Mouse (Mus musculus): ENCODE results near the gene Rab27a. TPM values are rescaled to one million over a fixed set of nuclear protein-coding genes. Genes with fewer than 3 reads are reported as not detected.

Rab27a gene
- total and polyA plus RNA-seq, 3 experiments, result 8.8 to 11.2 TPM; not detected in 1

DNA sequence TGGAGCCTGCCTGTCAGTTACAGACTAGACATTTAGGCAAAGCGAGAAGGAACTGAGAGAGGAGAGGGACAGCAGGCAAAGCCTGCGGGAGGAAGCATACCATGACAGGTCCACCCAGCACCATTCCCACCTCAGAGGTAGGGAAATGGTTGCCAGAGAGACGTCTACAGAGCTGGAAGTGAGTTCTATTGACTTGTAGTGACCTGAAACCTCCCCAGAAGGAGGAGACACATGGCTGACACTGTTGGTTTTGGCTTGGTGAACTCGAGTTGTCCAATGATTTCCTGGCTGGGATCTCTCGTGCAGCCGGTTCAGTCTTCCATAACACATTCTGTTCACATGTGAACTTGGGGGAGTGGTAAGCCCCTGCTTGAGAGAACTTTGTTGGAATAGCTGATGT is 39.3 kb downstream of the Rab27a start:
- H3K9me3 ChIP-seq (replicated peaks; ENCODE audit: insufficient read depth, low read length), result no peaks in the 10 kb centered on the region
- DNase-seq (ENCODE audit: low read depth, low spot score), result no peak
- H3K9ac ChIP-seq (ENCODE audit: control insufficient read depth, low read depth, low read length, poor library complexity, severe bottlenecking), result no peak overlapping the region

DNA sequence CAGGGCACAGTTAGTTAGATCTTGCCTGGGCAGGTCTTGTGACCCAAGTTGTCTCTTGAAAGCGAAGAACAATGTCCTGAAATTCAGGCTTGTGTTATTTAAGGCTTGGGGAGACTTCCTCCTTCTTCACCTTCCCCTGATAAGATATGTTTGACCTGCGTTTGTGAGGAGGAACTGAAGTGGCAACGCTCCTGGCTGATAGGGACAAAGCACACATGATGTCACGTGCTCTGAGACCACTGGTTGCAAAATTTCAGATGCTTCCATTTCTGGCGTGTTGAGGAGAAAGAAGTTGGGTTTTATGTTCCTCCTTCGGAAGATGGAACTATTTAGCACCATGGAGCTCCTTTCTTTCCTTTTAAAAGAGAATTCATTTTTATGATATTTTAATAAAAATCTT is 41.2 kb downstream of the Rab27a start:
- H3K36me3 ChIP-seq (ENCODE audit: control insufficient read depth in 1 of 2, insufficient read depth in 2 of 2, low read length in 2 of 2), result peaks cover 0 to 13% of the 10 kb centered on the region in 2 experiments; a peak in 2 of 4 replicates
- peak; percentile 90 for DNase-seq (ENCODE audit: low read depth, low spot score)
- TF ChIP-seq JUND (IDR thresholded peaks at IDR 0.05; ENCODE audit: low read depth, low read length), result peak; percentile 46; the same call in 1 of the 2 replicates
- TF ChIP-seq ZKSCAN1 (IDR thresholded peaks at IDR 0.05; ENCODE audit: low read depth, low read length), result no peak
- peak; percentile 32 to 78; a peak in 2 of 4 replicates for TF ChIP-seq USF2 (IDR thresholded peaks at IDR 0.05; ENCODE audit: borderline replicate concordance in 1 of 2, insufficient read depth in 1 of 2, low read depth in 1 of 2, low read length in 2 of 2)
- peak; percentile 91 for TF ChIP-seq GATA1 (IDR thresholded peaks at IDR 0.05; ENCODE audit: low read depth, low read length)
- TF ChIP-seq NELFE (IDR thresholded peaks at IDR 0.05; ENCODE audit: low read depth, low read length), result peak; percentile 54
- peak; percentile 97 for TF ChIP-seq BHLHE40 (IDR thresholded peaks at IDR 0.05; ENCODE audit: borderline replicate concordance, low read depth, low read length)
- TF ChIP-seq MEF2A (IDR thresholded peaks at IDR 0.05; ENCODE audit: extremely low read depth, insufficient replicate concordance, low read depth, low read length, poor library complexity, severe bottlenecking), result peak; percentile 73; the same call in 1 of the 2 replicates
- peak; percentile 96 for TF ChIP-seq MAX (IDR thresholded peaks at IDR 0.05; ENCODE audit: low read length)
- TF ChIP-seq ZMIZ1 (IDR thresholded peaks at IDR 0.05; ENCODE audit: low read depth, low read length), result no peak
- TF ChIP-seq ZC3H11A (IDR thresholded peaks at IDR 0.05; ENCODE audit: low read depth, low read length), result no peak
- no peak for TF ChIP-seq POLR2AphosphoS2 (IDR thresholded peaks at IDR 0.05; ENCODE audit: low read length)
- TF ChIP-seq POLR2A (IDR thresholded peaks at IDR 0.05; ENCODE audit: control insufficient read depth in 1 of 2, insufficient read depth in 1 of 2, low read depth in 1 of 2, low read length in 2 of 2, poor library complexity in 1 of 2), result peak in 1 of 2 experiments; percentile 49; a peak in 2 of 4 replicates
- peak; percentile 62; the same call in 1 of the 2 replicates for TF ChIP-seq HCFC1 (IDR thresholded peaks at IDR 0.05; ENCODE audit: low read depth, low read length)
- peak; percentile 95 for TF ChIP-seq USF1 (IDR thresholded peaks at IDR 0.05; ENCODE audit: low read depth, low read length)
- TF ChIP-seq RAD21 (IDR thresholded peaks at IDR 0.05; ENCODE audit: low read depth, low read length), result no peak
- no peak for TF ChIP-seq E2F4 (IDR thresholded peaks at IDR 0.05; ENCODE audit: borderline replicate concordance, low read depth, low read length)
- no peak for TF ChIP-seq TAL1 (IDR thresholded peaks at IDR 0.05; ENCODE audit: low read length)
- TF ChIP-seq SMC3 (IDR thresholded peaks at IDR 0.05; ENCODE audit: low read depth, low read length), result no peak
- TF ChIP-seq GABPA (IDR thresholded peaks at IDR 0.05; ENCODE audit: low read depth, low read length), result no peak
- peak; percentile 83 for TF ChIP-seq ETS1 (IDR thresholded peaks at IDR 0.05; ENCODE audit: low read depth, low read length)
- no peak for TF ChIP-seq CHD1 (IDR thresholded peaks at IDR 0.05; ENCODE audit: low read depth, low read length)
- TF ChIP-seq NRF1 (IDR thresholded peaks at IDR 0.05; ENCODE audit: insufficient read depth, low read depth, low read length, poor library complexity, severe bottlenecking), result no peak
- no peak for TF ChIP-seq POLR2AphosphoS5 (IDR thresholded peaks at IDR 0.05; ENCODE audit: borderline replicate concordance, low read depth, low read length)
- peak; percentile 78 for TF ChIP-seq RCOR1 (IDR thresholded peaks at IDR 0.05; ENCODE audit: low read depth, low read length)
- TF ChIP-seq CTCF (IDR thresholded peaks at IDR 0.05 in 2 of 3, conservative IDR thresholded peaks at IDR 0.05 in 1 of 3; ENCODE audit: control insufficient read depth in 1 of 3, insufficient read depth in 1 of 3, low read depth in 2 of 3, low read length in 3 of 3, poor library complexity in 1 of 3, severe bottlenecking in 1 of 3), result no peak
- TF ChIP-seq MXI1 (IDR thresholded peaks at IDR 0.05; ENCODE audit: low read depth, low read length), result peak; percentile 81
- no peak for TF ChIP-seq ZNF384 (IDR thresholded peaks at IDR 0.05; ENCODE audit: low read depth, low read length)
- peak; percentile 96 for TF ChIP-seq MYC (IDR thresholded peaks at IDR 0.05; ENCODE audit: low read depth, low read length)
- peak; percentile 84 to 90 for TF ChIP-seq EP300 (IDR thresholded peaks at IDR 0.05; ENCODE audit: low read depth in 1 of 2, low read length in 2 of 2)

More for the DNA sequence above, 39.3 kb downstream of the Rab27a start:
- Histone ChIP-seq H3K4me3 (ENCODE audit: control insufficient read depth in 1 of 2, insufficient read depth in 1 of 2, low read depth in 2 of 2, low read length in 2 of 2) (no peak overlapping the region), H3K27ac (ENCODE audit: control insufficient read depth, low read depth, low read length) (no peak overlapping the region), H3K36me3 (ENCODE audit: control insufficient read depth in 1 of 2, insufficient read depth in 2 of 2, low read length in 2 of 2) (peaks cover 0 to 13% of the 10 kb centered on the region in 2 experiments; a peak in 2 of 4 replicates), H3K4me1 (ENCODE audit: control insufficient read depth in 1 of 2, insufficient read depth in 2 of 2, low read length in 2 of 2) (peaks cover 11 to 21% of the 10 kb centered on the region in 2 experiments), H3K27me3 (ENCODE audit: control insufficient read depth in 1 of 2, insufficient read depth in 2 of 2, low read length in 2 of 2) (no peaks in the 10 kb centered on the region), H3K79me2 (ENCODE audit: control insufficient read depth, insufficient read depth, low read length, poor library complexity) (no peaks in the 10 kb centered on the region)
- TF ChIP-seq CHD1 (IDR thresholded peaks at IDR 0.05; ENCODE audit: low read depth, low read length) (no peak), ZNF384 (IDR thresholded peaks at IDR 0.05; ENCODE audit: low read depth, low read length) (no peak), USF2 (IDR thresholded peaks at IDR 0.05; ENCODE audit: borderline replicate concordance in 1 of 2, insufficient read depth in 1 of 2, low read depth in 1 of 2, low read length in 2 of 2) (no peak), TBP (IDR thresholded peaks at IDR 0.05; ENCODE audit: low read depth, low read length) (no peak), HCFC1 (IDR thresholded peaks at IDR 0.05; ENCODE audit: low read depth, low read length) (no peak), MAZ (IDR thresholded peaks at IDR 0.05; ENCODE audit: low read depth, low read length) (no peak), POLR2AphosphoS2 (IDR thresholded peaks at IDR 0.05; ENCODE audit: low read length) (no peak)

More for the DNA sequence above, 41.2 kb downstream of the Rab27a start:
- Histone ChIP-seq H3K27ac (ENCODE audit: control insufficient read depth, low read depth, low read length) (peak overlapping the region; percentile 85), H3K9ac (ENCODE audit: control insufficient read depth, low read depth, low read length, poor library complexity, severe bottlenecking) (peak overlapping the region; percentile 35), H3K9me3 (replicated peaks; ENCODE audit: insufficient read depth, low read length) (no peaks in the 10 kb centered on the region), H3K4me3 (ENCODE audit: control insufficient read depth in 1 of 2, insufficient read depth in 1 of 2, low read depth in 2 of 2, low read length in 2 of 2) (peak overlapping the region; percentile 7 to 19; a peak in 3 of 4 replicates), H3K27me3 (ENCODE audit: control insufficient read depth in 1 of 2, insufficient read depth in 2 of 2, low read length in 2 of 2) (no peaks in the 10 kb centered on the region), H3K79me2 (ENCODE audit: control insufficient read depth, insufficient read depth, low read length, poor library complexity) (no peaks in the 10 kb centered on the region), H3K4me1 (ENCODE audit: control insufficient read depth in 1 of 2, insufficient read depth in 2 of 2, low read length in 2 of 2) (peaks cover 11 to 21% of the 10 kb centered on the region in 2 experiments)
